Mouse (Mus musculus) adipocyte (in vitro differentiated cells): ENCODE results near the gene Ykt6.

Source experiments
- DNase-seq: peaks from one replicate; pipeline ENCODE4 v3.0.0-alpha.2; 2016; ENCODE audit warnings: low spot score

Ykt6 gene

GRCm38 (mm10) chr11:5949586-5950352 is 5.7 kb upstream of the Ykt6 start, which contains the start of gene Gck:
Gck (minus strand) TSS chr11:5950081.
- DNase-seq: no peak

DNA sequence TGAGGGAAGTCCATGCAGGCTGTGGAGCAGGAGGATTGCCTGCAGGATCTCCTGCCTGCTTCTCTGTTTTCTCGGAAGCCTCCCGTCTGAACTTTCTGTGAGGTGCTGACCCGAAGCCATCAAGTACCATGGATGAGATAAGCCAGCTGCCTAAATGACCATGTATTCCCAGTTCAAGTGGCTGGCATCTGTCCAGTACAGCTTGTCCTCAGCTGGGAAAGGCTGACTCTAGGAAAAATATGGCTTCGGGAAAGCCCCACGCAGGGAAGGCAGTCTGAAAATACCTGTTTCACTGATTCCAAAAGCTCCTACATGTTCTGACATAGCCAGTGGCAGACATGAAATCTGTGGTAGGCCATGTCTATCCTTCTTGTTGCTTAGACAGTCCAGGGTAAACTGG is 3.0 kb upstream of the Ykt6 start:
- peak; percentile 52 for DNase-seq

DNA sequence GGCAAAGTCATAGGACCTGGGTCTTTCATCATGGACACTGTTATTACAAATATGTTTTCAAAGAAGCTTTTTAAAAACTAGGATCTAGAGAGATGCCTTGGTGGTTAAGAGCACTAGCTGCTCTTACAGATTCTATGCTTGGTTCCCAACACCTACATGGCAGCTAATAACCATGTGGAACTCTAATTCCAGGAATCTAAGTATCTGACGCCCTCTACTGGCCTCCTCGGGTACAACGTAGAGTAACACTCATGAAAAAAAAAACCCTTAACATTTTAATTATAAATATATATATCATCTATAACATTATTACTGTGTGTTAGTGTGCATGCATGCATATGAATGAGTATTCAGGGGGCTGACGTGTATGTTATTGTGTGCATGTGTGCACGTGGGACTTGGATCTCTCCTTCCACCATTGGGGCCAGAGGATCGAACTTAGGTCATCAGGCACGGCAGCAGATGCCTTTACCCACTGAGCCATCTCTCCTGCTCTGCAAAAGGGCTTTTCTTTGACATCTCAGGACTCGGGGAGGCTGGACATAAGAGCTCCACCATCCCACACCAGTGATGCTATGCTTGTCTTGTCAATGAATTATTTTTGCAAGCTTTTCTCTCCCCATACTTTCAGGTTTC is 2.2 kb upstream of the Ykt6 start:
- peak; percentile 57 for DNase-seq

DNA sequence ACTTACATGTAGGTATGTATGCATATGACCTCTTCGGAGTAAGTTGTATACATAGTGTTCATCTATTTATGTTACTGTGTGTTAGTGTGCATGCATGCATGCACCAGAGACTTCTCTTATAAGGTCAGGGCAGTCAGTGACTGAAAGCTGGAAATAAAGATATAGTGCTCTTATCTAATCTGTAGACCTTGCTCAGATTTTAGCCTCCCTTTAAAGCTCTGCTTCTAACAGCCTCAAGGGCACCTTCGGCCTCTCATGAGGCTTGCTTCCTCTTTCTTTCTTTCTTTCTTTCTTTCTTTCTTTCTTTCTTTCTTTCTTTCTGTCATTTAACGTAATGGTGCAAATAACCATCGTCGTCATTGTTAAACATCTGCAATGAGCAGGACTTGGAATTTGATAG is 1.1 kb upstream of the Ykt6 start:
- no peak for DNase-seq

DNA sequence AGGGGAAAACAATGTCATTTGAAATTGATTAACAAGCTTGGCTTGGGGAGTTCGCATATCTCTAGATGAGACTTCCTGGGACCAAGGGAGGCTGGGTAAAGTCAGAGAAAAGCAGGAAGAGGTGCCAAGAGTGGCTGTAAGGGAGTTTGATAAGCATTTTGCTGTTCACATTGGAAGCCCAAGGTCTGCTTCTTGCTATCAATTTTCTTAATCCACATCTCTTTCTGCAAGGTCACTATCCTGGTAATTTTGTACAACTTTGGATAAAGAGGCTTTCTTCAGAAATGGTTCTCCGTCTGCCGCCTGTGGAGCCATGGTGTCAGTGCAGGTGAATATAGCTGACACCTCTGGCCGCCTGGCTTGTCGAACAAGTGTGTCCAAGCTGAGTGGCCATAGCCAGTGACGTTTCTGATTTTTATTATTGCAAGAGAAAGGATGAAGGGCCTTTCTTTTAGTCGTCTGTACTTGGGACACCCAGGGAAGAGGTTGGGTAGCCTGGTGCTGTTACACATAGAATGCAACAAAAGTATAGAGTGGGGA is 458 bp upstream of the Ykt6 start:
- DNase-seq: peak; percentile 63

DNA sequence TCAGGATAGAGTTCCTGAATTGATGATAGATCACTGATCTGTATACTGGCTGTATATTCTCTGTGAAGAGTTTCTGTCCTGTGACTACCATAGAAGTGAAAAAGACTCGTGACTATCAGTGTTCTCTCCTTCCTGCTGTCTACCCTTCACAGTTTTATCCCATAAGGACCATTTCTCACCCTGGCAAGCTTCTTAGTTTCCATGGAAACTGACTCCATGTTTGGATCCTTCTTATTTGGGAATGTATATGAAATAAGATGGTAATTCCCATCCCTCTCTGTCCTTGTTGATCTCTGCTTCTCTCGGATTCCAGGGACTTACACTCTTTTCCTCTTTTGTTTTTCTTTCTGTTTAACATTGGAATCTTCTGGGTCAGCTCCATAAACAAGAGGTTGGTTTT is 4.6 kb downstream of the Ykt6 start:
- no peak for DNase-seq

GRCm38 (mm10) chr11:5965865-5966264 is 10.4 kb downstream of the Ykt6 start:
- DNase-seq: no peak

DNA sequence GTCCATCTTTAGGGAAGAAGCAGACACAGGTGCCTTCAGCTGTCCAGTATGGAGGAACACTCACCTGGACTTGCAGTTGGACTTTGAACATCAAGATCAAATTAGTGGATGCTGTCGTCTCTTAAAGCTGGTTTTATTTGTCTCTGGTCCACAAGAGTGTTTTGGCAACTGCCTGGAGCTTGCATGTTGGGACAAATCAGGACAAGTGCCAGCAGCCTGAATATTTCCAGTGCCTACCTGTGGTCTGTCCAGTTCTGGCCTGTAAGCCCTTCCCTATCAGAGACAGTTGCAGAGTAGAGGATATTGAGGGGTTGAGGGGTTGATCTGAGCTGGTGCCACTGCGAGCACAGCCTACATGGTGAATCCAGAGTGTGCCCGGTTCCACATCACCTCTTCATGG is 11.3 kb downstream of the Ykt6 start:
- no peak for DNase-seq

DNA sequence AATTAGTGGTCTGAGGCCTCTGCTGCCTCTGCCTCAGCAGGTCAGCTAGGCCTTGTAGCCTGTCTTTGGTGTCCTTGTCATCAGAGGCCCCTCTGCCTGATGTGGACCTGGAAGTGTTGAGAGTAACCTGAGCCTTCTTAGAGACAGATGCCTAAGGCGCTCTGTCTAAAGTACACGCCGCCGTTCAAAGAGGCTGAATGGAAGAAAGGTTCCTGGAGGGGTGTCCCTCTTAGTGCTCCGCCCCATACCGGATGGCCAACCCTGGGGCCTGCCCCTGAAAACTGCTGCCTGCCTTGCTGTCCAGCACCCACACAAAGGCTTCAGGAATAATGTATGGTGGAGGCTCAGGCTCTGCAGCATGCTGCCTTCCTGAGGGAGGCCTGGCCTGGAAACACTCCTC is 12.7 kb downstream of the Ykt6 start:
- no peak for DNase-seq

GRCm38 (mm10) chr11:5971202-5971601 is 15.7 kb downstream of the Ykt6 start:
- DNase-seq: no peak

DNA sequence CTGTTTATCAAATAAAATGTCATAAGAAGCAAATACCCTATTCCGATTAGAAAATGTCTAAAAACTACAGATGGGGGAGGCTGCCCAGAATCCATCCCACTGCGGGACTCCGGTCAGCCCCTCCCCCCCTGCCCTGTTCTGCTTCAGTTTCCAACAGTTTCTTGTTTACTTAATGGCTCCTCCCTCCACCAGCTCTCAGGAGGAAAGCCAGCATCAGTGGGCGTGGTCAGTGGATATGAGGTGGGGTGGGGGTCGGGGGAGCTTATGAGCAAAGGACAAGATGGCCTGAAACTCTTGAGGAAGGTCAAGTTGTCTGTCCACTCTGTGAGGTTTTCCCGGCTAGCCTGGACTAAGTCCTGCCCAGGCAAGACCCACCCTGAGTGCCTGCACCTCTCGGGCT is 17.7 kb downstream of the Ykt6 start:
- DNase-seq: no peak

- DNase-seq: no peak
Measured at GRCm38 (mm10) chr11:5974053-5974452, 18.6 kb downstream of the Ykt6 start.

GRCm38 (mm10) chr11:5975068-5975467 is 19.6 kb downstream of the Ykt6 start:
- DNase-seq: no peak

GRCm38 (mm10) chr11:5976106-5976505 is 20.6 kb downstream of the Ykt6 start:
- DNase-seq: no peak

DNA sequence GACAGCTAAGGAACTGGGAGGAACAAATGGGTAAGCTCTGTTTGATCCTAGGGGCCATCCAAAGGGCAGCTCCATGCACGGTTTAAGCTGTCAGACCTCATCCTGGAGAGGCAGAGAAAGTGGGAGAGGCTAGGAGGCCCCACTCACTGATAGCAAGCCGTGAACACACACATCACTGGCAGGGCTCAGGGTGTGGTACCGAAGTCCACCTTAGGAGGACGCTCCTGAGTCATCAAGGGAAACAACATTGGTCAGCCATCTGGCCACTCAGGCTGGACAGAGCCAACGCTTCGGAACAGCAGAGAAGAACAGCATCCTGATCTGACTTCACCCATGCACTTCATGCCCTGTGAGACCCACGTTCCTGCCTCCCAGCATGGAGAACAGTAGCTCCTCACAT is 23.6 kb downstream of the Ykt6 start:
- no peak for DNase-seq

DNA sequence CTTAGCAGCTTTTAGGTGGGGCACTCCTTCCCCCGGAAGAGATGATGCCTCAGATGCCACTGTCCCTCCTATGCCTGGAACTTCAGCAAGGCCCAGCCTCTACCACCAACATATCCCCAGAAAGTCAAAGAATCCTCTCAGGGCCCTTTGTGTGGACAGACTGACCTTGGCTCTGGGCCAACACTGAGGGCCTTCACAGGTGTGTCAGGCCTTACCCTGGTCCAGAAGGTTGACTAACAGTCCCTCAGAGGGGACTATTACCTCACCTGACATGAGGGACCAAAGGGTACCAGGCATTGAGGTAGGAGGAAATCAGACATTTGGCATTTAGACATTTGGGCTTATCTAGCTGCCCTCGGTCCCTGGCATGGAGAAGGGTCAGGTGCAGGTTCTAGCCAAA is 24.6 kb downstream of the Ykt6 start:
- no peak for DNase-seq

- no peak for DNase-seq
Measured at GRCm38 (mm10) chr11:5980561-5980960, 25.1 kb downstream of the Ykt6 start.

GRCm38 (mm10) chr11:5981323-5981722 is 25.8 kb downstream of the Ykt6 start:
- DNase-seq: no peak

GRCm38 (mm10) chr11:5983629-5984028 is 28.1 kb downstream of the Ykt6 start:
- DNase-seq: no peak

- DNase-seq: no peak
Measured at GRCm38 (mm10) chr11:5988126-5988525, 32.6 kb downstream of the Ykt6 start.

DNA sequence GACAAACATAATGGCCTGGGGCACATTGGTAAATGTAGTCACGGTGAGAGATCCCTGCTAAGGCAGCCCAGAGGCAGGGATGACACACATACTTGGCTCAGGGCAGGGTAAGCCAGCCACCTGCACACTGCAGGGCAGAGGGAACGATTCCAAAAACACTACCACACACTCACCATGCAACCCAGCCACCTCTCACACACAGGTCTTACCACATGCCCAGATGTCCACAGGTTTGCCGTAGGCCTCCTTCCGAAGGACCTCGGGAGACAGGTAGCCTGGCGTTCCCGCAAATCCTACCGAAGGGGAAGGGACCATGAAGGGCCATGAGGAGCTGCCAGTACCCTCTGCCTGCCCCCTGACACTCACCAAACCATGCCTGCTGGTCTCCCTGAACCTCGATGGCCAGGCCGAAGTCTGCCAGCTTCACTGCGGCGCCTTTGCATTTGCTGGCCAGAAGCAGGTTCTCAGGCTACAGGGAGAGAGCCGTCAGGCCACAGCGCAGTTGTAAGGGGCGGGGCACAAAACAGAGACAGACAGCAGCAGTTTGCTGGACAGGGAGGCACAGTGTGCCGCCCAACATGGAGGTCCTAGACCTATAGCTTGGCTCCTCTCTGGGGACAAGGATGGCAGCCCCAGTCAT is 34.6 kb downstream of the Ykt6 start:
- DNase-seq: no peak

- DNase-seq: peak; percentile 50
Measured at GRCm38 (mm10) chr11:5990910-5991309, 35.4 kb downstream of the Ykt6 start.

DNA sequence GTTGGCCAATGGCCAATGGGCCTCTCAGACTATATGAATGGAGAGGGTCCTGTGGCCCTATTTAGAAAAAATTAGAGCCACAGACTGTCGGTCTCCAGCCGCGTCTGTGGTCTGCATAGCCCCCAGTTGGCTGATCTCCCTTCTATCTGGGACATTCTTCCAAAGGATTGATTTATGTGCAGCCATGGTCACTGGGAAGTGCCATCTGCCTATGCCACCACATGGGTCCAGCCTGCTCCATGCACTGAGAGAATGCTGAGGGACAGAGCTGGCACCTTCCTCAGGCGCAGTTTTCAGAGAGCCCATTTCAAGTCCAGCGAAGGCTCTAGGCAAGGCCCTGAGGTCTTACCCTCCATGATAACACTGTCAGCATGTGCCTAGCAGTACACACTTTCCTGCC is 38.7 kb downstream of the Ykt6 start:
- no peak for DNase-seq
